Mouse (Mus musculus) neural tube, embryonic 12.5 days (tissue): ENCODE measurements around the gene Olfr305. TPM values are rescaled to one million over a fixed set of nuclear protein-coding genes. Genes with fewer than 3 reads are reported as not detected.
"Not testable (repeated sequence)": the region's sequence is repeated elsewhere in the genome, so short reads cannot be mapped to it uniquely, and the experiment has no call there.

ENCODE experiments used
- ATAC-seq: fragments of 200-750 bp; cut with Nextera tagmentation; 2 replicates; pipeline ENCODE4 v1.8.0; 2017; ENCODE audit warnings: low read depth, mild to moderate bottlenecking, moderate TSS enrichment, moderate library complexity; ENCODE audit not compliant: low FRiP score
- H3K27ac ChIP-seq: fragments of 300-500 bp; sonication (generic); 2 replicates; pipeline ENCODE4 v1.5.1; 2016
- H3K27me3 ChIP-seq: fragments of 300-500 bp; sonication (generic); replicated peaks from 2 replicates; pipeline ENCODE4 v1.6.1; 2016; ENCODE audit warnings: mild to moderate bottlenecking
- H3K36me3 ChIP-seq: fragments of 300-500 bp; sonication (generic); 2 replicates; pipeline ENCODE4 v1.6.1; 2016; ENCODE audit warnings: mild to moderate bottlenecking
- H3K4me1 ChIP-seq: fragments of 300-500 bp; sonication (generic); 2 replicates; pipeline ENCODE4 v1.6.1; 2016
- H3K4me2 ChIP-seq: fragments of 300-500 bp; sonication (generic); replicated peaks from 2 replicates; pipeline ENCODE4 v1.6.1; 2016; ENCODE audit warnings: mild to moderate bottlenecking
- H3K4me3 ChIP-seq: fragments of 300-500 bp; sonication (generic); 2 replicates; pipeline ENCODE4 v1.5.1; 2016
- H3K9ac ChIP-seq: fragments of 300-500 bp; sonication (generic); 2 replicates; pipeline ENCODE4 v1.6.1; 2016; ENCODE audit warnings: mild to moderate bottlenecking
- H3K9me3 ChIP-seq: fragments of 300-500 bp; sonication (generic); 2 replicates; pipeline ENCODE4 v1.6.1; 2016; ENCODE audit warnings: mild to moderate bottlenecking
- WGBS: fragments of 180-500 bp; shearing (Covaris S2); methylation state at CpG from one replicate; pipeline ENCODE4 v1.1.7; 2016; 5-methylcytosine and 5-hydroxymethylcytosine counted together
- polyA plus RNA-seq: library from polyadenylated mRNA; unstranded; fragments of >200 nt; fragmentation: Nextera tagmentation; extraction: Ambion mirVana; gene quantifications from 2 replicates; pipeline ENCODE4 v1.2.1, GENCODE M21; 2016

Gene Olfr305
- polyA plus RNA-seq, result not detected in 2 replicates

DNA sequence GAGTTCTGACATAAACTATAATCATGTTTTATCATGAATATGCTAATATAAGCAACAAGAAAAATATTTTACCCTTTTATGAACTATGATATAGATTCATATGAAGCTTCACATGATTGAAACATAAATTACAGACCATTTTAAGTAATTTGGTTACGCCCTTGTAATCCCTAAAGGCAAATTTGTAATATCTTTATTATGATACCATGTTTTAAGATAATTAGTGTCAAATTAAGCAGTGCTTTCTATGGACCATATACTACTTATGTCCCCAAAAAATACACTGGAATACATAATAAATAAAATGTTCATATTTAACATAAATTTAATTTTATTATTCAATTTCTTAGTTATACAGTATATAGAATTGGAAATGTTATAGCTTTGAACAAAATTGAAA is at the start of gene Olfr305:
Gene Olfr305 (minus strand): TSS at position 101 of the 400 bp plus-strand sequence.
- Histone ChIP-seq H3K9me3 (no peaks in the 10 kb centered on the region), H3K36me3 (no peaks in the 10 kb centered on the region), H3K4me1 (no peaks in the 10 kb centered on the region), H3K27me3 (no peaks in the 10 kb centered on the region), H3K4me2 (no peak within 1 kb of the TSS), H3K27ac (no peak within 1 kb of the TSS), H3K4me3 (no peak within 1 kb of the TSS), H3K9ac (no peak within 1 kb of the TSS)
- 86% methylated on average over 1 of the region's 1 CpGs for WGBS
- ATAC-seq, result no peak

DNA sequence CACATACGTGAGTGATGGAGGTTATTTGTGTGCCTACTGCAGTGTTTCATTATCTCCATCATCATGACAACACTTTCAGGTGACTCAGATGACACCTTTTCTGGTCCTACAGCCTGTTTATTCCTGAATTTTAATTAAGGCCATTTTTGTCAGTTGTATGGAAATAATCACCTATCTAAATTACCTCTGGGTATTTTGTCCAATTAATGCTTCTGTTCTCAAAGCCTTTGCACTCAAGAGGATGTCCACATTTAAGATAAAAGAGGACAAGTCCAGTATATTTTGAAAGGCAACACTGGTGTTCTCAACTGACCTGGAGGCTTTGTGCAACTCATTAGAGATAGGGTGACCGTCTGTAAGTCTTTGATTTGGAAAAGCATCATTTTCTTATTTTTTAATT is 36.8 kb upstream of the Olfr305 start, which contains the start of gene Olfr301:
Gene Olfr301 (plus strand): TSS at position 301 of the 400 bp plus-strand sequence.
- Histone ChIP-seq H3K4me1 (no peaks in the 10 kb centered on the region), H3K9me3 (no peaks in the 10 kb centered on the region), H3K4me2 (no peak within 1 kb of the TSS), H3K9ac (no peak within 1 kb of the TSS), H3K4me3 (no peak within 1 kb of the TSS), H3K36me3 (no peaks in the 10 kb centered on the region), H3K27ac (no peak within 1 kb of the TSS), H3K27me3 (no peaks in the 10 kb centered on the region)
- 89% methylated on average over 2 of the region's 2 CpGs for WGBS
- no peak for ATAC-seq

DNA sequence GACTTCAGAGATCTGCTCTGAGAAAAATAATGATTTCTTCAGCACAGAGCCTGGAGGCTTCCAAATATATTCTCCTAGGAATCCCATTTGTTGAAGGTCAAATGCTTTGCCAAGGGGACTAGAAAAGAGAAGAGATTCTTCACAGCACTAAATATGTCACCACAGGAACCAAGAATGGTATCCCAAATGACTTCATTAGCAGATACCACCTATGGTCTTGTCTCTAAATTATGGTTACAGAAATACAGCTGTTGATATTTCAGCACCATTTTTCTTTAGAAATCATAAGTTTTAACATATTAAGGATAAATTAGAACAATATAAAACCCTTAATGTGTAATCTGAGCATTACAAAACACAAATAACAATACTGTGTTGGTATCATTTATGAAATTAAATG is 31.0 kb upstream of the Olfr305 start, which contains the start of gene Olfr303:
Gene Olfr303 (minus strand): TSS at position 101 of the 400 bp plus-strand sequence.
- Histone ChIP-seq H3K4me3 (no peak within 1 kb of the TSS), H3K9ac (no peak within 1 kb of the TSS), H3K9me3 (no peaks in the 10 kb centered on the region), H3K36me3 (no peaks in the 10 kb centered on the region), H3K27me3 (no peaks in the 10 kb centered on the region), H3K27ac (no peak within 1 kb of the TSS), H3K4me2 (no peak within 1 kb of the TSS), H3K4me1 (no peaks in the 10 kb centered on the region)
- ATAC-seq, result no peak

- Histone ChIP-seq H3K27me3 (no peaks in the 10 kb centered on the region), H3K9ac (no peak within 1 kb of the TSS), H3K36me3 (no peaks in the 10 kb centered on the region), H3K4me2 (no peak within 1 kb of the TSS), H3K27ac (no peak within 1 kb of the TSS), H3K4me3 (no peak within 1 kb of the TSS), H3K4me1 (no peaks in the 10 kb centered on the region), H3K9me3 (no peaks in the 10 kb centered on the region)
- WGBS, result 77% methylated on average over 1 of the region's 1 CpGs
- ATAC-seq, result no peak
Measured at GRCm38 (mm10) chr7:86386558-86386957, 19.8 kb upstream of the Olfr305 start, which contains the start of gene Olfr304. Gene Olfr304, minus strand, starts transcription at chr7:86386658.

GRCm38 (mm10) chr7:86385769-86386168 is 19.0 kb upstream of the Olfr305 start:
- Histone ChIP-seq H3K36me3 (no peaks in the 10 kb centered on the region), H3K9me3 (no peaks in the 10 kb centered on the region), H3K4me1 (no peaks in the 10 kb centered on the region), H3K4me3 (no peak overlapping the region), H3K4me2 (no peak overlapping the region), H3K9ac (no peak overlapping the region), H3K27me3 (no peaks in the 10 kb centered on the region), H3K27ac (no peak overlapping the region)
- WGBS, result 59% methylated on average over 3 of the region's 3 CpGs
- ATAC-seq, result no peak

GRCm38 (mm10) chr7:86346296-86346695 is 20.4 kb downstream of the Olfr305 start:
- not testable (repeated sequence) for H3K36me3 ChIP-seq, H3K9me3 ChIP-seq, H3K27me3 ChIP-seq, H3K4me3 ChIP-seq, ATAC-seq, H3K4me1 ChIP-seq, H3K9ac ChIP-seq, H3K27ac ChIP-seq, H3K4me2 ChIP-seq
- 90% methylated on average over 9 of the region's 9 CpGs for WGBS

DNA sequence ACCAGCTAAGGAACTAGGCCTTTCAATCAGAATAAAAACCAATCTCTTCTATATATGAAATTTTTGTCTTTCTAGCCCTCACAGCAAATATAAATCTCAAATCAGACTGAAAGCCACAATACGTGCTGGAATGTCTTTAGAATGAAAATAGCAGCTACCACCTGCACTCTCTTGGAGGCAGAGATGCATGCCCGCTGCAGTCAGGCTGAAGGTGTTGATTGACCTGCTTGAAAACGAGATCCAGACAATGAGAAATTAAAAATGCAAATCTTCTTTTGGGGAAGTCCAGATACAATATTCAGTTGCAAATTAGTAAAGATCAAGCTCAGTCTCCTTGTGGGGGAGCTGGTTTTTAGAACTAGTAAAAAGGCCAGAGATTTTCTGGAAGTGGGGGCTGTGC is 22.5 kb downstream of the Olfr305 start:
- WGBS, result 75% methylated on average over 3 of the region's 3 CpGs
- no peak for ATAC-seq

DNA sequence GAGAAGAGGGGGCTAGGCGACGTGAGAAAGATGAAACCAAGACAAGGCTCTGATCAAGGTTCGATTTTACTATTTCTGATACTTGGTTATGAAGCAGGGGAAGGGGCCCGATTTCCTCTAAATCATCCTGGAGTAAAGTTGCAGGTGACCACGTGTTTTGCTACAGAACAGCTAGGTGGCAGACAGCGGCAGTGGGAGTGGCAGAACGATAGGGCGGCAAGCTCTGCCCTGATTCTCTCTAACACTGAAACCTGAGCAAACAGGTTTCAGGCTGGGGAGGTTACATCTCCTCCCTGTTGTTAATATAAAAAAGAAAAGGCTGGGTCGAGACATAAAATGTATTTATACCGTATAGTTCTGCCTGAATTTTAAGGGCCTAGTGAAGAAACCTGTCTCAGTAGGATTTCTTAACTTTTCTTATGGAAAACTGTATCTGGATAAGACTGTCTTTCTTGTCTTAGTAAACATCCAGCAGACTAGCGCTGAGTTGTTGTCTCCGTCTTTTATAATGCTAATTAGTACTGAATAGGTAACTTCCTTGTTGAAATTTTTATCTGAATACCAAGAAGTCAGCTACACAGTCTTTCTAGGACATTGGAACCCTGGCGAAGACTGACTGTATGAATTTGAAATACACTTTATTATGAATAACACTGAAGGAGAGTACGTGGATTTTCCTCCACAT is 23.7 kb downstream of the Olfr305 start:
- no peak overlapping the region for H3K27ac ChIP-seq
- no peak overlapping the region for H3K9ac ChIP-seq
- H3K36me3 ChIP-seq, result no peaks in the 10 kb centered on the region
- no peaks in the 10 kb centered on the region for H3K9me3 ChIP-seq
- H3K4me2 ChIP-seq, result no peak overlapping the region
- no peak for ATAC-seq
- no peak overlapping the region for H3K4me3 ChIP-seq
- 77% methylated on average over 14 of the region's 14 CpGs for WGBS
- H3K27me3 ChIP-seq, result no peaks in the 10 kb centered on the region
- H3K4me1 ChIP-seq, result no peaks in the 10 kb centered on the region

More for the DNA sequence above, 22.5 kb downstream of the Olfr305 start:
- no peaks in the 10 kb centered on the region for H3K9me3 ChIP-seq
- no peak overlapping the region for H3K27ac ChIP-seq
- no peaks in the 10 kb centered on the region for H3K4me1 ChIP-seq
- no peak overlapping the region for H3K9ac ChIP-seq
- H3K27me3 ChIP-seq, result no peaks in the 10 kb centered on the region
- H3K36me3 ChIP-seq, result no peaks in the 10 kb centered on the region
- no peak overlapping the region for H3K4me2 ChIP-seq
- H3K4me3 ChIP-seq, result no peak overlapping the region

GRCm38 (mm10) chr7:86337486-86337885 is 29.2 kb downstream of the Olfr305 start, which contains the start of gene Olfr307:
Gene Olfr307, minus strand, starts transcription at chr7:86337586.
- H3K4me1 ChIP-seq, result no peaks in the 10 kb centered on the region
- no peaks in the 10 kb centered on the region for H3K9me3 ChIP-seq
- no peak within 1 kb of the TSS for H3K9ac ChIP-seq
- no peaks in the 10 kb centered on the region for H3K27me3 ChIP-seq
- H3K4me3 ChIP-seq, result no peak within 1 kb of the TSS
- no peak within 1 kb of the TSS for H3K4me2 ChIP-seq
- no peaks in the 10 kb centered on the region for H3K36me3 ChIP-seq
- 75% methylated on average over 1 of the region's 1 CpGs for WGBS
- ATAC-seq, result no peak
- no peak within 1 kb of the TSS for H3K27ac ChIP-seq

DNA sequence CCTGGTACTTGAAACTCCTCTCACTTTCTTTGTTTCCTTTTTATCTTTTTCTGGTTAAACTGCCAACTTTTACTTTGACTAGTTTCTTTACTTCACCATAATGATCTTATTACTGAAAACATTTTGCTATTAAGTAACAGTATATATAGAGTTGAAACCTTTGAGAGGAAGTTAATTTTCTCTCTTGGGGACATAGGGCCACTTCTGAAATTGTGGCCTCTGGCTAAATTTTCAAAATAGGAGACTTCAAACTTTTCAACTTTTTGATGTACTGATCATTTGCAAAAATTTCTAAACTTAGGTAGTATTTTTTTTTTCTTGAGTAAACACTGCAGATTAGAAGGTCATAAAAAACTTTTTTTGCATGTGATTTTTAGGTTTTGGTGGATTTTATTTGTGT is 41.2 kb downstream of the Olfr305 start, which contains the start of gene Olfr308:
Gene Olfr308 (minus strand): TSS at position 101 of the 400 bp plus-strand sequence.
- Histone ChIP-seq H3K36me3 (no peaks in the 10 kb centered on the region), H3K27me3 (no peaks in the 10 kb centered on the region)
- ATAC-seq, result no peak

GRCm38 (mm10) chr7:86321323-86321722 is 45.4 kb downstream of the Olfr305 start:
- Histone ChIP-seq H3K4me1 (no peaks in the 10 kb centered on the region), H3K27ac (no peak overlapping the region), H3K27me3 (no peaks in the 10 kb centered on the region), H3K9me3 (no peaks in the 10 kb centered on the region), H3K4me2 (no peak overlapping the region), H3K4me3 (no peak overlapping the region), H3K36me3 (no peaks in the 10 kb centered on the region), H3K9ac (no peak overlapping the region)
- no peak for ATAC-seq
- 91% methylated on average over 2 of the region's 2 CpGs for WGBS

More for the DNA sequence above, 41.2 kb downstream of the Olfr305 start, which contains the start of gene Olfr308:
- Histone ChIP-seq H3K4me1 (no peaks in the 10 kb centered on the region), H3K9ac (no peak within 1 kb of the TSS), H3K9me3 (no peaks in the 10 kb centered on the region), H3K4me3 (no peak within 1 kb of the TSS), H3K4me2 (no peak within 1 kb of the TSS), H3K27ac (no peak within 1 kb of the TSS)

DNA sequence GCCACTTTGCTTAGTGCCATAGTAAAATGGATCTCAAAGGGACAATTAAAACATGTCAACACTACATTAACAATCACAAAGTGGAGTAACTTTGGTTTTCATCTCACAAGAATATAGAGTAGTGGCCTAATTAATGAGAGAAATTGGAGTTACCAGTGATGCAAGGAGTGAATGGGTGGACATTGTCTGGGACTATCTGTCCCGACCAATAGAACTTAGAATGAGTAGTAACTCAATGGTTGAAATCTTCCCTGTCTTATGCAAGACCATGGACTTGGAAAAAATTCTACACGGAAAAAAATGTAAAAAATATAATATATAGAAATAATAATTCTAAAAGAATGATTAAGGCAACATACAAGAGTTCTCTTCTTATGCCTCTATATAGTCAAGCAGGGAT is 53.1 kb downstream of the Olfr305 start, which contains the start of gene Olfr309:
Gene Olfr309 (minus strand): TSS at position 101 of the 400 bp plus-strand sequence.
- 72% methylated on average over 2 of the region's 2 CpGs for WGBS
- no peak within 1 kb of the TSS for H3K9ac ChIP-seq
- H3K4me3 ChIP-seq, result no peak within 1 kb of the TSS
- H3K27ac ChIP-seq, result no peak within 1 kb of the TSS
- no peaks in the 10 kb centered on the region for H3K4me1 ChIP-seq
- no peaks in the 10 kb centered on the region for H3K36me3 ChIP-seq
- H3K4me2 ChIP-seq, result no peak within 1 kb of the TSS
- no peaks in the 10 kb centered on the region for H3K27me3 ChIP-seq
- H3K9me3 ChIP-seq, result no peaks in the 10 kb centered on the region
- no peak for ATAC-seq
